Mouse (Mus musculus): ENCODE measurements around the gene Uhrf1bp1. TPM values are rescaled to one million over a fixed set of nuclear protein-coding genes. Genes with fewer than 3 reads are reported as not detected.

Gene Uhrf1bp1
- total and polyA plus RNA-seq, 2 experiments, result 5.0 to 7.0 TPM

DNA sequence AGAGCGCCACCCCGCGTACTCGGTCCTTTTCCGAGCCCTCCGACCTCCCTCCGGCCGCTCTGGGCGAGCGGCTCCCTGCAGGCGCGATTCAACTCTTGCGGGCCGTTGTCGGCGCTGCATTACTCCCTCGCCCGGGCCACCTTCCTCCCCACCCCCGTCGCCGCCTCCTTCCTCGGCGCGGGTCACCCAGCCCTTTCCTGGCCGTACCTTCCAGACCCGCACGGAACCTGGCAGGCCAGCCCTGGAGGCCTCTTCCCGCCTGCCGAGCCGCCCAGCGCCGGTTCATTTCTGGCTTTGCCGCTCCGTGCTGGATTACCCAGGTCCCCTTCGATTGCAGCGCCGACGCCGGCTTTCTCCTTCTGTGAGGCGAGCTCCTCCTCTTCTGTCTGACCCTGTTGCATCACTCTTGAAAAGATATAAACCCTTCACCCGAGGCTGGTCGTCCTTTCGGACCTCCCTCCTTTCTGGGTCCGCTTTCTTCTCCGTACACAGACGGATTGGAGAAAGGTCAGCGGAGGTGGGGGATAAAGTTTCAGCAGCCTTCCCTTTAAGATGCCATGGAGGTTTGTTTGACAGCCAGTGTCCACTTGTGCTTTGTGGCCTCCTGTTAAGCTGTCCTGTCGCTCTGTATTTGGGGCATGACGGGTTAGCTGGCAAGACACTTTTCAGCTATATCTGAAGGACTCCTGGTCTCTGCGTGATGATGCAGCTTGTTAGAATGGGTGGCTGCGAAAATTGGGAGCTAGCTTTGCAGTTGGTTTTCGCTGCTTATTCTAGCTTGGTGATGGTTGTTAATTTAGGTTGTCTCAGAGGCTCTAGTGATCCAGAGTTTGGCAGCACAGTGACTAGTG is 782 bp downstream of the Uhrf1bp1 start:
- H3K27me3 ChIP-seq (ENCODE audit: control insufficient read depth, insufficient read depth, low read length), result no peaks in the 10 kb centered on the region
- H3K36me3 ChIP-seq (ENCODE audit: control insufficient read depth, insufficient read depth, low read length), result peaks cover 7% of the 10 kb centered on the region; the same call in 1 of the 2 replicates
- peak overlapping the region; percentile 92 for H3K9ac ChIP-seq (ENCODE audit: low read depth, low read length)
- H3K27ac ChIP-seq (replicated peaks; ENCODE audit: insufficient read depth, low read depth, low read length), result peak overlapping the region; percentile 63
- WGBS, result 2% methylated on average over 52 of the region's 52 CpGs
- peaks cover 12% of the 10 kb centered on the region for H3K79me2 ChIP-seq (ENCODE audit: control insufficient read depth, insufficient read depth, low read length)
- TF ChIP-seq CTCF (IDR thresholded peaks at IDR 0.05; ENCODE audit: low read depth, low read length), result no peak
- TF ChIP-seq POLR2A (IDR thresholded peaks at IDR 0.05; ENCODE audit: extremely low read depth, insufficient read depth, low read length), result 0 out of 2 replicates have a peak, but pooled peaks have one; percentile 32
- peak; percentile 68 for DNase-seq (ENCODE audit: extremely low read depth, low read depth, low spot score)
- peak overlapping the region; percentile 81 for H3K4me3 ChIP-seq (ENCODE audit: insufficient read depth, low read depth, low read length)
- peaks cover 10% of the 10 kb centered on the region for H3K4me1 ChIP-seq (ENCODE audit: control insufficient read depth, insufficient read depth, low read length)

DNA sequence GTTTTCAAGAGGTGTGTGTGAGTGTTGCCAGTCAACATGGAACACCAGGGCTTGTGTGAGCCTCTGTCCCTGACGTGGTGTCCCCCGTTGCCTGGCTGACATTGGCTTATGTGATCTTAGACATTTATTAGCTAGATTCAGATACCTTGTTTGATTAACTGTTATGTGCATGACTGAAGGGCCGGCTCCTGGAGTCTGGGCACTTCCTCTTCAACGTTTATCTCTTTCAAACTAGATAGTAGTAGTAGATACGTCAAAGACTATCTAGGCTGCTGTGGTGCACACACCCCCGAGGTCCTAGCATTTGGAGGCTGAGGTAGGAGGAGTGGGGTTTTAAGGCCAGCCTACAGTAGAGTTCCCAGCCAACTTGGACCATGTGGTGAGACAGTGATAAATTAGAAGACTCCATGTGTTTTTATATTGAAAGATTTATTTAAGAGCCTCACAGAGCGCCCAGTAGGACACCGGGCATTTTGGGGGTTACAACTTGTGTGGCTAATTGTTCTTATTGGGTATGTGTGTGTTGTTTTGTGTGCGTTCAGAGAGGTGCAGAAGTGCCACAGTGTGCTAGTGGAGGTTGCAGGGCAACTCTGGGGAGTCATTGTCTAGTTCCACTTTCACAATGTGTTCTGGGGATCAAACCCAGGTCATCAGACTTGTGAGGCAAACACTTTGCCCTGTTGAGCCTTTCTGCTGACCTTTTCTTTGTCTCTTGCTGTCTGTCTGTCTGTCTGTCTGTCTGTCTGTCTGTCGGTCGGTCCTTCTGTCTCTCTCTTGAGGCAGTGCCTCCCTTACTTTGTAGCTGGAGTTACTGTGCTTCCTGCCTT is 1.6 kb downstream of the Uhrf1bp1 start:
- Histone ChIP-seq H3K4me3 (ENCODE audit: insufficient read depth, low read depth, low read length) (peak overlapping the region; percentile 81; the same call in 1 of the 2 replicates), H3K27ac (replicated peaks; ENCODE audit: insufficient read depth, low read depth, low read length) (peak overlapping the region; percentile 63), H3K9ac (ENCODE audit: low read depth, low read length) (no peak overlapping the region), H3K36me3 (ENCODE audit: control insufficient read depth, insufficient read depth, low read length) (peaks cover 2% of the 10 kb centered on the region; the same call in 1 of the 2 replicates), H3K79me2 (ENCODE audit: control insufficient read depth, insufficient read depth, low read length) (peaks cover 12% of the 10 kb centered on the region), H3K27me3 (ENCODE audit: control insufficient read depth, insufficient read depth, low read length) (no peaks in the 10 kb centered on the region), H3K4me1 (ENCODE audit: control insufficient read depth, insufficient read depth, low read length) (peaks cover 10% of the 10 kb centered on the region)
- WGBS, result 19% methylated on average over 11 of the region's 11 CpGs
- DNase-seq (ENCODE audit: extremely low read depth, low read depth, low spot score), result peak; percentile 73
- TF ChIP-seq CTCF (IDR thresholded peaks at IDR 0.05; ENCODE audit: low read depth, low read length) (no peak), POLR2A (IDR thresholded peaks at IDR 0.05; ENCODE audit: extremely low read depth, insufficient read depth, low read length) (no peak)

GRCm38 (mm10) chr17:27859131-27859530 is 2.9 kb downstream of the Uhrf1bp1 start:
- WGBS, result 86% methylated on average over 2 of the region's 2 CpGs
- Histone ChIP-seq H3K4me3 (ENCODE audit: insufficient read depth, low read depth, low read length) (no peak overlapping the region), H3K27me3 (ENCODE audit: control insufficient read depth, insufficient read depth, low read length) (no peaks in the 10 kb centered on the region), H3K4me1 (ENCODE audit: control insufficient read depth, insufficient read depth, low read length) (peaks cover 10% of the 10 kb centered on the region), H3K9ac (ENCODE audit: low read depth, low read length) (no peak overlapping the region), H3K27ac (replicated peaks; ENCODE audit: insufficient read depth, low read depth, low read length) (no peak overlapping the region), H3K36me3 (ENCODE audit: control insufficient read depth, insufficient read depth, low read length) (no peaks in the 10 kb centered on the region), H3K79me2 (ENCODE audit: control insufficient read depth, insufficient read depth, low read length) (peaks cover 18% of the 10 kb centered on the region)
- no peak for TF ChIP-seq POLR2A (IDR thresholded peaks at IDR 0.05; ENCODE audit: extremely low read depth, insufficient read depth, low read length)
- TF ChIP-seq CTCF (IDR thresholded peaks at IDR 0.05; ENCODE audit: low read depth, low read length), result no peak
- DNase-seq (ENCODE audit: extremely low read depth, low read depth, low spot score), result no peak

DNA sequence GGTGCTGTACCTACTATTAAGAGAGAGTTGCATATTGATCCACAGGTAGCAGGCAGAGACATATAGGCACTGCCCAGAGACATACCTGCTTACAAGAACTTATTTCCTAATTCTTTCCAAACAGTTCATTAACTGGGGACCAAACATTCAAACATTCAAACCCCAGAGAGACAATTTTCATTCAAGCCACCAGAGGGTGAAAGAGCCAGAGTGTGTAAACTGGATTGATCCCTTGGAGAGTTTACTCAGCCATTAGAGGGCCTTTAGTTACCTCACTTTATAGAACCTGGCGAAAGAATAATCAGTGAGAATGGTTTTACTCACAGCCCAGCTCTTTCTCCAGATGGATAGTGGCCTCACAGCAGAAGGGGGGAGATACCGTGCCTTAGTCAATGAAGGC is 9.2 kb downstream of the Uhrf1bp1 start:
- peak; percentile 11 for DNase-seq (ENCODE audit: extremely low read depth, low read depth, low spot score)
- H3K4me3 ChIP-seq (ENCODE audit: insufficient read depth, low read depth, low read length), result no peak overlapping the region
- H3K27me3 ChIP-seq (ENCODE audit: control insufficient read depth, insufficient read depth, low read length), result no peaks in the 10 kb centered on the region
- TF ChIP-seq CTCF (IDR thresholded peaks at IDR 0.05; ENCODE audit: low read depth, low read length), result no peak
- TF ChIP-seq POLR2A (IDR thresholded peaks at IDR 0.05; ENCODE audit: extremely low read depth, insufficient read depth, low read length), result no peak
- H3K4me1 ChIP-seq (ENCODE audit: control insufficient read depth, insufficient read depth, low read length), result no peaks in the 10 kb centered on the region
- H3K9ac ChIP-seq (ENCODE audit: low read depth, low read length), result no peak overlapping the region
- no peaks in the 10 kb centered on the region for H3K36me3 ChIP-seq (ENCODE audit: control insufficient read depth, insufficient read depth, low read length)
- H3K27ac ChIP-seq (replicated peaks; ENCODE audit: insufficient read depth, low read depth, low read length), result no peak overlapping the region
- WGBS, result 65% methylated on average over 2 of the region's 2 CpGs
- H3K79me2 ChIP-seq (ENCODE audit: control insufficient read depth, insufficient read depth, low read length), result peaks cover 37% of the 10 kb centered on the region

DNA sequence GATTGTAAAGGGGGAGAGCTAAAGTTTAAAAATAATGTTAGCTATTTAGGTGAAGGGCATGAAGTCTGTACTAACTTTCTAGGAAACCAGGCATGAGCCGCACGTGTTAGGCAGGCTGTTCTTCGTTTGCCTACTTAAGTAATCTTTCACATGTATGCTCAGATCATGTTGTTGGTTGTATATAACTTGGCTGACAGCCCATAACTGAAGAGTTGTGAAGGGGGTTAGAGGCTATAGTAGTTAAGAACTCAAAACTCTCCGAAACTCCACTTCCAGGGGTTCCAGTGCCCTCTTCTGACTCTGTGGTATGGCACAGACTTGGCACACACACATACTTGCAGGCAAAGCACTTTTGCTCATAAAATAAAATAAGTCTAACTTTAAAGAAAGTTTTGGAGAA is 10.5 kb downstream of the Uhrf1bp1 start:
- no peak for DNase-seq (ENCODE audit: extremely low read depth, low read depth, low spot score)
- Histone ChIP-seq H3K79me2 (ENCODE audit: control insufficient read depth, insufficient read depth, low read length) (peaks cover 35% of the 10 kb centered on the region), H3K4me3 (ENCODE audit: insufficient read depth, low read depth, low read length) (no peak overlapping the region), H3K27me3 (ENCODE audit: control insufficient read depth, insufficient read depth, low read length) (no peaks in the 10 kb centered on the region), H3K9ac (ENCODE audit: low read depth, low read length) (no peak overlapping the region), H3K27ac (replicated peaks; ENCODE audit: insufficient read depth, low read depth, low read length) (no peak overlapping the region), H3K36me3 (ENCODE audit: control insufficient read depth, insufficient read depth, low read length) (no peaks in the 10 kb centered on the region), H3K4me1 (ENCODE audit: control insufficient read depth, insufficient read depth, low read length) (no peaks in the 10 kb centered on the region)
- TF ChIP-seq POLR2A (IDR thresholded peaks at IDR 0.05; ENCODE audit: extremely low read depth, insufficient read depth, low read length) (no peak), CTCF (IDR thresholded peaks at IDR 0.05; ENCODE audit: low read depth, low read length) (no peak)
- WGBS, result 73% methylated on average over 4 of the region's 4 CpGs

Measured in liver, adult 2 months (tissue).